Comparison of ENCODE assay signal across 8 mouse cellular contexts in genomic region chr1:169747473-169747872, GRCm38 (mm10). TPM values are rescaled to one million over a fixed set of nuclear protein-coding genes. Genes with fewer than 3 reads are reported as not detected.
DNase-seq lines count a peak whose midpoint lies in the region.

Gene Rgs4, minus strand, starts transcription at chr1:169747642.

- H3K4me1 ChIP-seq in hindbrain, embryonic 10.5 days (replicated peaks): peaks cover 11% of the 10 kb centered on the region; the same call in 1 of the 2 replicates

- 0 out of 2 replicates have a peak within 1 kb of the TSS, but pooled peaks have one; percentile 23 for H3K27ac ChIP-seq in hindbrain, embryonic 10.5 days

- peak within 1 kb of the TSS; percentile 51 for H3K4me3 ChIP-seq in hindbrain, embryonic 10.5 days

- no peaks in the 10 kb centered on the region for H3K9me3 ChIP-seq in hindbrain, embryonic 10.5 days

- peak; percentile 91 for DNase-seq in MN1 (ENCODE audit: low spot score)
- peak; percentile 44 for DNase-seq in cerebellum, adult 9-11 months
- DNase-seq in frontal cortex, postnatal 10 days (ENCODE audit: low spot score in 2 of 2): peak; percentile 86
- DNase-seq in hindbrain, embryonic 10.5 days (ENCODE audit: low spot score): peak; percentile 77
- DNase-seq in layer of hippocampus, adult 9-10 months (ENCODE audit: low spot score): peak; percentile 69
- peak; percentile 38 to 45 for DNase-seq in lung, adult 18-20 months
- DNase-seq in ovary, postnatal 14 days (ENCODE audit: low spot score): peak; percentile 2
- DNase-seq in spleen, adult 18-20 months: no peak

- no peaks in the 10 kb centered on the region for H3K36me3 ChIP-seq in hindbrain, embryonic 10.5 days

- under 1% methylated on average over 16 of the region's 16 CpGs for WGBS in hindbrain, embryonic 10.5 days

- peaks cover 13% of the 10 kb centered on the region; the same call in 1 of the 2 replicates for H3K27me3 ChIP-seq in hindbrain, embryonic 10.5 days (ENCODE audit: insufficient read depth, poor library complexity, severe bottlenecking)

RNA-seq across cellular contexts. Expression of gene Rgs4, which starts in this region (rescaled TPM):
- polyA plus RNA-seq in hindbrain, embryonic 10.5 days (2016; fragmentation: Nextera tagmentation; extraction: Ambion mirVana): 14.9 and 25.3 TPM in 2 replicates

Comparison
In these comparisons a context has a peak if more than half of its experiments do, and no peak if none do; other contexts are left out.
1. DNase-seq: peak in MN1 (single experiment), cerebellum, adult 9-11 months (single experiment), frontal cortex, postnatal 10 days (2 of 2), hindbrain, embryonic 10.5 days (single experiment), layer of hippocampus, adult 9-10 months (single experiment), lung, adult 18-20 months (2 of 2) and ovary, postnatal 14 days (single experiment); none in spleen, adult 18-20 months (0 of 2).